Mouse (Mus musculus) bone marrow macrophage, adult 2 months (primary cell): ENCODE data around the gene Slc35e4.

Experiments used
- CTCF ChIP-seq: IDR thresholded peaks from 2 replicates; pipeline ENCODE4 v1.5.1; 2012; ENCODE audit warnings: low read depth, mild to moderate bottlenecking, low read length, moderate library complexity
- POLR2A ChIP-seq: IDR thresholded peaks from 2 replicates; pipeline ENCODE4 v1.6.1; 2012; ENCODE audit warnings: mild to moderate bottlenecking, low read depth, low read length, borderline replicate concordance

DNA sequence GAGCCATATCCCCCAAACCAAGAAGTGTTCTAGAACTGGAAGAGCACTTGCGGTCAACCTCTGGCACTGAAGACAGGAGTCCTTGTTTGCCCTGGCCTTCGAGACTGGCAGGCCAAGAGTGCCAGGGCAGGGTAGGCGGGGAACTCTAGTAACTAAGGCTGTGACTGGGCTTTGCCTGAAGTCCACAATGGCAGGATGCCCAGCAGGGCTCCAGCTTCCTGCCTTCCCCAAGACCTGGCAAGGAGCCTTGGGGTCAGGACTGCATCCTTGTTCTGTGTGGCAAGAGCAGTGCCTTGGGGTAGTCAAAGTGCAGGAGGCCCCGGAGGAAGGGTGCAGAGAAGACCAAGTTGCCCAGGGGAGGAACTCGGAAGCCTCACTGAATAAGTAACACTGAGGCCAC is 11.4 kb downstream of the Slc35e4 start:
- no peak for TF ChIP-seq CTCF
- TF ChIP-seq POLR2A: no peak
